Mouse (Mus musculus) forebrain, embryonic 12.5 days (tissue): ENCODE results near the gene Tjap1. TPM values are rescaled to one million over a fixed set of nuclear protein-coding genes. Genes with fewer than 3 reads are reported as not detected.
A peak's percentile ranks its signal among the peaks of the same experiment; 100 is the strongest.

ENCODE experiments used
- ATAC-seq: fragments of 200-750 bp; cut with Nextera tagmentation; 2 replicates; pipeline ENCODE4 v1.8.0; 2017; ENCODE audit warnings: moderate TSS enrichment; ENCODE audit not compliant: low FRiP score
- H3K27ac ChIP-seq: fragments of 300-500 bp; sonication (generic); 2 replicates; pipeline ENCODE4 v1.5.1; 2016; ENCODE audit warnings: mild to moderate bottlenecking
- H3K27me3 ChIP-seq: fragments of 300-500 bp; sonication (generic); 2 replicates; pipeline ENCODE4 v1.6.1; 2016; ENCODE audit warnings: mild to moderate bottlenecking
- H3K36me3 ChIP-seq: fragments of 300-500 bp; sonication (generic); replicated peaks from 2 replicates; pipeline ENCODE4 v1.6.1; 2016; ENCODE audit warnings: mild to moderate bottlenecking
- H3K4me1 ChIP-seq: fragments of 300-500 bp; sonication (generic); 2 replicates; pipeline ENCODE4 v1.6.1; 2016
- H3K4me2 ChIP-seq: fragments of 300-500 bp; sonication (generic); 2 replicates; pipeline ENCODE4 v1.6.1; 2016; ENCODE audit warnings: mild to moderate bottlenecking, moderate library complexity
- H3K4me3 ChIP-seq: fragments of 300-500 bp; sonication (generic); replicated peaks from 2 replicates; pipeline ENCODE4 v1.5.1; 2016; ENCODE audit warnings: mild to moderate bottlenecking
- H3K9ac ChIP-seq: fragments of 300-500 bp; sonication (generic); 2 replicates; pipeline ENCODE4 v1.6.1; 2016; ENCODE audit warnings: mild to moderate bottlenecking
- H3K9me3 ChIP-seq: fragments of 300-500 bp; sonication (generic); 2 replicates; pipeline ENCODE4 v1.6.1; 2016
- WGBS: fragments of 180-500 bp; shearing (Covaris S2); methylation state at CpG from one replicate; pipeline ENCODE4 v1.1.7; 2016; 5-methylcytosine and 5-hydroxymethylcytosine counted together
- polyA plus RNA-seq: library from polyadenylated mRNA; unstranded; fragments of >200 nt; fragmentation: Nextera tagmentation; extraction: Ambion mirVana; gene quantifications from 2 replicates; pipeline ENCODE4 v1.2.1, GENCODE M21; 2016

Gene Tjap1
- polyA plus RNA-seq, 1 experiment from 2014 or later = 58.4 TPM

GRCm38 (mm10) chr17:46277586-46277985 is 5.2 kb downstream of the Tjap1 start:
- no peak overlapping the region for H3K4me3 ChIP-seq
- ATAC-seq = no peak
- no peaks in the 10 kb centered on the region for H3K9me3 ChIP-seq
- H3K36me3 ChIP-seq = peaks cover 50% of the 10 kb centered on the region
- no peaks in the 10 kb centered on the region for H3K27me3 ChIP-seq
- peaks cover 18% of the 10 kb centered on the region for H3K4me1 ChIP-seq
- H3K27ac ChIP-seq = no peak overlapping the region
- H3K4me2 ChIP-seq = no peak overlapping the region
- H3K9ac ChIP-seq = no peak overlapping the region
- 80% methylated on average over 4 of the region's 4 CpGs for WGBS

GRCm38 (mm10) chr17:46275506-46275905 is 7.3 kb downstream of the Tjap1 start:
- ATAC-seq = no peak
- Histone ChIP-seq H3K4me2 (no peak overlapping the region), H3K4me1 (no peaks in the 10 kb centered on the region), H3K4me3 (no peak overlapping the region), H3K36me3 (peaks cover 65% of the 10 kb centered on the region), H3K27ac (no peak overlapping the region), H3K9me3 (no peaks in the 10 kb centered on the region), H3K27me3 (no peaks in the 10 kb centered on the region), H3K9ac (no peak overlapping the region)
- 94% methylated on average over 10 of the region's 10 CpGs for WGBS

- no peak overlapping the region for H3K27ac ChIP-seq
- H3K36me3 ChIP-seq = peaks cover 66% of the 10 kb centered on the region
- H3K4me2 ChIP-seq = no peak overlapping the region
- H3K27me3 ChIP-seq = no peaks in the 10 kb centered on the region
- H3K9me3 ChIP-seq = no peaks in the 10 kb centered on the region
- no peak for ATAC-seq
- H3K9ac ChIP-seq = no peak overlapping the region
- no peaks in the 10 kb centered on the region for H3K4me1 ChIP-seq
- H3K4me3 ChIP-seq = no peak overlapping the region
- 82% methylated on average over 6 of the region's 6 CpGs for WGBS
These were observed 7.8 kb downstream of the Tjap1 start for GRCm38 (mm10) chr17:46275034-46275433.

GRCm38 (mm10) chr17:46274465-46274864 is 8.4 kb downstream of the Tjap1 start:
- no peak overlapping the region for H3K4me2 ChIP-seq
- H3K4me1 ChIP-seq = no peaks in the 10 kb centered on the region
- H3K27ac ChIP-seq = no peak overlapping the region
- no peaks in the 10 kb centered on the region for H3K9me3 ChIP-seq
- no peaks in the 10 kb centered on the region for H3K27me3 ChIP-seq
- 81% methylated on average over 6 of the region's 6 CpGs for WGBS
- no peak overlapping the region for H3K4me3 ChIP-seq
- peaks cover 68% of the 10 kb centered on the region for H3K36me3 ChIP-seq
- ATAC-seq = no peak
- H3K9ac ChIP-seq = 0 out of 2 replicates have a peak overlapping the region, but pooled peaks have one; percentile 25

- H3K9me3 ChIP-seq = no peaks in the 10 kb centered on the region
- WGBS = 70% methylated on average over 1 of the region's 1 CpGs
- peaks cover 64% of the 10 kb centered on the region for H3K36me3 ChIP-seq
- H3K4me3 ChIP-seq = no peak overlapping the region
- H3K9ac ChIP-seq = no peak overlapping the region
- no peaks in the 10 kb centered on the region for H3K4me1 ChIP-seq
- no peaks in the 10 kb centered on the region for H3K27me3 ChIP-seq
- H3K4me2 ChIP-seq = no peak overlapping the region
- ATAC-seq = no peak
- no peak overlapping the region for H3K27ac ChIP-seq
These were observed 9.0 kb downstream of the Tjap1 start for GRCm38 (mm10) chr17:46273803-46274236.

- ATAC-seq = no peak
- Histone ChIP-seq H3K9ac (no peak overlapping the region), H3K4me1 (no peaks in the 10 kb centered on the region), H3K36me3 (peaks cover 53% of the 10 kb centered on the region), H3K27me3 (no peaks in the 10 kb centered on the region), H3K4me3 (no peak overlapping the region), H3K27ac (no peak overlapping the region), H3K4me2 (no peak overlapping the region), H3K9me3 (no peaks in the 10 kb centered on the region)
- WGBS = 90% methylated on average over 5 of the region's 5 CpGs
These were observed 10.2 kb downstream of the Tjap1 start for GRCm38 (mm10) chr17:46272675-46273074.

GRCm38 (mm10) chr17:46272058-46272457 is 10.8 kb downstream of the Tjap1 start:
- H3K4me1 ChIP-seq = no peaks in the 10 kb centered on the region
- H3K4me2 ChIP-seq = no peak overlapping the region
- no peaks in the 10 kb centered on the region for H3K27me3 ChIP-seq
- no peak overlapping the region for H3K4me3 ChIP-seq
- no peak for ATAC-seq
- H3K36me3 ChIP-seq = peaks cover 54% of the 10 kb centered on the region
- 90% methylated on average over 2 of the region's 2 CpGs for WGBS
- no peak overlapping the region for H3K9ac ChIP-seq
- no peaks in the 10 kb centered on the region for H3K9me3 ChIP-seq
- H3K27ac ChIP-seq = no peak overlapping the region

GRCm38 (mm10) chr17:46269771-46270534 is 12.9 kb downstream of the Tjap1 start:
- Histone ChIP-seq H3K4me2 (no peak overlapping the region), H3K9me3 (no peaks in the 10 kb centered on the region), H3K36me3 (peaks cover 67% of the 10 kb centered on the region), H3K27me3 (no peaks in the 10 kb centered on the region), H3K4me3 (no peak overlapping the region), H3K27ac (no peak overlapping the region), H3K4me1 (no peaks in the 10 kb centered on the region), H3K9ac (no peak overlapping the region)
- no peak for ATAC-seq
- WGBS = 93% methylated on average over 19 of the region's 19 CpGs

GRCm38 (mm10) chr17:46268026-46268720 is 14.7 kb downstream of the Tjap1 start:
- Histone ChIP-seq H3K27ac (0 out of 2 replicates have a peak overlapping the region, but pooled peaks have one; percentile 13), H3K27me3 (no peaks in the 10 kb centered on the region), H3K4me2 (no peak overlapping the region), H3K9ac (no peak overlapping the region), H3K4me1 (no peaks in the 10 kb centered on the region), H3K9me3 (no peaks in the 10 kb centered on the region), H3K4me3 (no peak overlapping the region), H3K36me3 (peaks cover 70% of the 10 kb centered on the region)
- 84% methylated on average over 10 of the region's 10 CpGs for WGBS
- ATAC-seq = no peak

- 83% methylated on average over 7 of the region's 7 CpGs for WGBS
- Histone ChIP-seq H3K4me1 (no peaks in the 10 kb centered on the region), H3K4me2 (no peak overlapping the region), H3K9me3 (no peaks in the 10 kb centered on the region), H3K27ac (no peak overlapping the region), H3K27me3 (no peaks in the 10 kb centered on the region), H3K4me3 (no peak overlapping the region), H3K36me3 (peaks cover 73% of the 10 kb centered on the region), H3K9ac (no peak overlapping the region)
- ATAC-seq = no peak
These were observed 15.3 kb downstream of the Tjap1 start for GRCm38 (mm10) chr17:46267511-46267910.

- no peak for ATAC-seq
- Histone ChIP-seq H3K27me3 (no peaks in the 10 kb centered on the region), H3K4me2 (no peak overlapping the region), H3K27ac (no peak overlapping the region), H3K9ac (no peak overlapping the region; the same call in 1 of the 2 replicates), H3K36me3 (peaks cover 76% of the 10 kb centered on the region), H3K9me3 (no peaks in the 10 kb centered on the region), H3K4me3 (no peak overlapping the region), H3K4me1 (no peaks in the 10 kb centered on the region)
- 81% methylated on average over 6 of the region's 6 CpGs for WGBS
These were observed 15.8 kb downstream of the Tjap1 start for GRCm38 (mm10) chr17:46266986-46267385.

GRCm38 (mm10) chr17:46265918-46266618 is 16.8 kb downstream of the Tjap1 start:
- Histone ChIP-seq H3K27me3 (no peaks in the 10 kb centered on the region), H3K36me3 (peaks cover 76% of the 10 kb centered on the region), H3K4me2 (no peak overlapping the region), H3K4me1 (no peaks in the 10 kb centered on the region), H3K9ac (no peak overlapping the region), H3K27ac (no peak overlapping the region), H3K9me3 (no peaks in the 10 kb centered on the region), H3K4me3 (no peak overlapping the region)
- ATAC-seq = peak; percentile 57
- WGBS = 33% methylated on average over 14 of the region's 14 CpGs
